Mouse (Mus musculus) left cerebral cortex, postnatal 14 days (tissue): ENCODE data around the gene Inmt. TPM values are rescaled to one million over a fixed set of nuclear protein-coding genes. Genes with fewer than 3 reads are reported as not detected.
"Not testable (repeated sequence)": the region's sequence is repeated elsewhere in the genome, so short reads cannot be mapped to it uniquely, and the experiment has no call there.

Source experiments
- DNase-seq, 2 experiments: peaks; one replicate each; pipeline ENCODE4 v3.0.0; 2021 to 2022; ENCODE audit warnings: low spot score in 2 of 2, mixed read lengths in 1 of 2
- intact Hi-C: fragments of 180-260 bp; cut with DNase I; formaldehyde crosslinking; loops from one replicate; pipeline ENCODE4 v1.15.1; 2025
- long read RNA-seq, 2 experiments: library from polyadenylated mRNA; stranded (forward); transcript quantifications; one replicate each; pipeline ENCODE4 v2.0.0; 2021
- total RNA-seq, 2 experiments: library from RNA; stranded (reverse); gene quantifications; 2 replicates each; pipeline ENCODE4 v1.2.3; 2021

Gene Inmt
- not detected for total RNA-seq
- long read RNA-seq, experiment 1, result 0 reads
- long read RNA-seq, experiment 2, result 0 reads

DNA sequence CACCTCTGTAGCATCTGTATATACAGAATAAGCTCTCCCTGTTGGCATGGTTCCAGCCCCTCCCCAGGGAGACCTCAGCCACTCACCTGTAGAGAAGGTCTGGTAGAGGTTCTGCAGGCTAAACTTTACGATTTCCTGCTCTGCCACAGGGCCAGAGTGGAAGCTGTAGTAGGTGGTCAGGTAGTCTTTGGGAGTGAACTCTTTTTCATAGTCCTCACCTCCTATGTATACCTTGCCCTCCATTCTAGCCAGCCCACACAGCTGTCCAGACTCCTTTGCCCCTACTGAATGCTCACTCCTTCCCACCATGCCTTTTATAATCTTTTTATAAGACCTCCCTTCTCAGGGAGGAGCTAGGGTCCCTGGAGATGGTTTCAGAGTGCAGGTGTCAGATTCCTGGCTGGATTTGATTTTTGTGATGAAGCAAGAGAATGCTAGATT lies at the start of gene Inmt:
Gene Inmt (minus strand): TSS at position 303 of the 441 bp plus-strand sequence.
- DNase-seq, result no peak
- intact Hi-C loops, result loop anchor here (5.0 kb wide), 1 partner anchor 257 kb away; no protein-coding TSS in a partner anchor

DNA sequence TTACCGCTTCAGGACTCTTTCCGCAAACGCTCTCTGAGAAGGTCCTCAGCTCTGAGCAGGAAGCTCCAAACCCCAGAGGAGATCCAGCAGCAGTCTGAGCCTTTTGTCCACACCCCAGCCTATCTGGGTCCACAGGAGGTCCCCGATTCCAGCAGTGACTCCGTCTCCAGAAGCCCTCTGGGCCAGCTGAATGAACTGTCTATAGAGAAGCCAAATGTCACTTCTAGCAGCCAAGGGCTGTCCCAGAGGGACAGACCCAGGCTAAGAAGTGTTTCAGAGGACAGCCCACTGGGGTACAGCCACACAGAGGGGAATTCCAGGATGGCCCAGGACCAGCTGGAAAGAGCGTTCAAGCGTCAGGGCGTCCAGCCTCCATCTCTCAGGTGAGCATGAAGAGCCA lies 49.1 kb upstream of the Inmt start:
- intact Hi-C loops, result no loop called here
- DNase-seq, result no peak

DNA sequence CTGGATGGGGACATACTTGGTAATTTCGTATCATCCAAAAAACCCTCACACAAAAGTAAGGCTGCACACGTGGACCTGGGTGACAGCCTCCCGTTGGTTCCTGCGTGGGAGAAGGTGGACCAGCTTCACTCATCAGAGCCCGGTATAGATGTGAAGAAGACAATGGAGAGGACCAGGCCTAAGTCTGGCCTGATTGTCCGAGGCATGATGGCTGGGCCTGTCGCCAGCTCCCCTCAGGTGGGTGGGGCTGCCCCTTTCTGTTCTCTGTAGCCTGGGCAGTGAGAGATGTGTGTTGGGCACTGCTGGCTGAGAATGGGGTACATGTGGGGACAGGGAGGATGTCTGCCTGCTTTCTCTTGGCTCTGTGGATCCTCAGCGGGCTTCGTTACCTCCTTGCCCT lies 43.4 kb upstream of the Inmt start:
- intact Hi-C loops, result no loop called here
- DNase-seq, result no peak

DNA sequence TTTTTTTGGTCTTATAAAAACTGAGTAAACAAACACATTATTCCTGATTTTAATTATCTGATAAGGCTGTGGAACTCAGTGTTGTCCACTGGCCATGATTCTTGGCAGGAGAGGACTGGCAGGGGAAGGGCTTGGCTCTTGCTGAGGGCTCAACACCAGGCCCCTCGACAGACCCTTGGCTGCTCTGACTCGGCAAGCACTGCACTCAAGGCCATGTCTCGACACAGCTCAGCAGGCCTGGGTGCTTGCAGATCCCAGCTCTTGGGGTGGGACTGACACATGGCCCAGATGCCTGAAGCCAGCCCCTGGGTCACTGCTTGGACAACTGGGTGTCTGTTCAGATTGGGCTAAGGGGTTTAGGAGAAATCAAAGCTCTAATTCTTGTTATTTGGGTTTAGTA lies 39.7 kb upstream of the Inmt start:
- DNase-seq, result no peak
- intact Hi-C loops, result no loop called here

DNA sequence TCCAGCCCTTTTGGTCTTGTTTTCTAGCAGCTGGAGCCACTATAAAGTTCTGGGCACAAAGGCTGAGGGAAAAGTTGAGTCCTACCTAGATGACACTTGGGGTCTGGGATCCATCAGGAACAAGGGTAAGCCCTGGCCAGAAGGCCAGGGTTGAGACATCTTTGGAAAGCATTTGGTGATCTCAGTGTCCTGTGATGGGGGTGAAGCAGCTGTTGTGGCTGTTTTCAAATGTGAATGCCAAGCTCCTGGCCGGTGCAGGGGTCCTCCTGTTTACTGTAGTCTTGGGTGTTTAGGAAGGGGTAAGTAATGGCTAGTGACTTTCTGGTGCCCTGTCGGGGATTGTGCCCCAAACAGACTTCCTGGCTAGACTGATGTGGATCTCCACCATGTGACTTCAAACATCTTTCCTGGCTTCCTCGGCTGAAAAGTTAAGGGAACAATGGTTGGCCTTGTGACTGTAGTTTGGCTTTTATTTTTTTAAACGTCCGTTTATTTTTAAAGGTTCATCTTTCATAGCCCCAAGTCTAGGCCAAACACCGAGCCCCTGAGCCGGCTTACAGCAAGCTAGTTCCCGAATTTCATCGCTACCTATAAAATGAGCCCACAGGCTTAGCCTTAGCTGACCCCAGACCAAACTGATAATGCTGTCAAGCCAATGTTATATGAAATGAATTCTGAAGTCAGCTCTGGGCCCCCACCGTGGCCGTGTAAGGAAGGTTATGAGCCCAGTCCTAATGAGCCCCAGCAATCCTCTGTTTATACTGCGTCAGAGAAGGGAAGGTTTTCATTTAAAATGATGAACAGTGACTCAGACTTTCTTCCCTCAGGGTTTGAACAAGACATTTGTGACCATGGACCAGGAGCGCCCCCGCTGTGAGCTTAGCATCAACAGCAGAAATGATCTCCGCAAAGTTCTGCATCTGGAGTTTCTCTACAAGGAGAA lies 35.9 kb upstream of the Inmt start:
- intact Hi-C loops, result no loop called here
- DNase-seq, result no peak

DNA sequence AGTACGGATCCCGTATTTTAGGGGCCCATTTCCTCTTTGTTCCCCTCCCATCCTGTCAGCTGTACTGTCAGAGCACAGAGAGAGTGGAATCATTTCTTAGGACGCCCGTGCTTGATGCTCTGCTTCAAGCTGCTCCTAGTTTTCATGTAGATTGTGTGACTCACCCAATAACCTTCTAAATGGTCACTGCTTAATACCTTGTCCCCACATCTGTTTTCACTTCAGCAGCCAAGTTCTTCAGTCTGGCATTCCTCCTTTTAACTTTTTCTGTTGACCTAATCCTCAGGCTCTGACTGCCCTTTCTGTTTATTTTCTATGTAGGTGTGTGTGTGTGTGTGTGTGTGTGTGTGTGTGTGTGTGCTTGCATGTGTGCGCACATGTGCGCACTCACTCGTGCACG lies 32.9 kb upstream of the Inmt start:
- intact Hi-C loops, result no loop called here
- no peak for DNase-seq

GRCm38 (mm10) chr6:55203931-55204330 lies 29.1 kb upstream of the Inmt start:
- DNase-seq, result no peak
- intact Hi-C loops, result no loop called here

DNA sequence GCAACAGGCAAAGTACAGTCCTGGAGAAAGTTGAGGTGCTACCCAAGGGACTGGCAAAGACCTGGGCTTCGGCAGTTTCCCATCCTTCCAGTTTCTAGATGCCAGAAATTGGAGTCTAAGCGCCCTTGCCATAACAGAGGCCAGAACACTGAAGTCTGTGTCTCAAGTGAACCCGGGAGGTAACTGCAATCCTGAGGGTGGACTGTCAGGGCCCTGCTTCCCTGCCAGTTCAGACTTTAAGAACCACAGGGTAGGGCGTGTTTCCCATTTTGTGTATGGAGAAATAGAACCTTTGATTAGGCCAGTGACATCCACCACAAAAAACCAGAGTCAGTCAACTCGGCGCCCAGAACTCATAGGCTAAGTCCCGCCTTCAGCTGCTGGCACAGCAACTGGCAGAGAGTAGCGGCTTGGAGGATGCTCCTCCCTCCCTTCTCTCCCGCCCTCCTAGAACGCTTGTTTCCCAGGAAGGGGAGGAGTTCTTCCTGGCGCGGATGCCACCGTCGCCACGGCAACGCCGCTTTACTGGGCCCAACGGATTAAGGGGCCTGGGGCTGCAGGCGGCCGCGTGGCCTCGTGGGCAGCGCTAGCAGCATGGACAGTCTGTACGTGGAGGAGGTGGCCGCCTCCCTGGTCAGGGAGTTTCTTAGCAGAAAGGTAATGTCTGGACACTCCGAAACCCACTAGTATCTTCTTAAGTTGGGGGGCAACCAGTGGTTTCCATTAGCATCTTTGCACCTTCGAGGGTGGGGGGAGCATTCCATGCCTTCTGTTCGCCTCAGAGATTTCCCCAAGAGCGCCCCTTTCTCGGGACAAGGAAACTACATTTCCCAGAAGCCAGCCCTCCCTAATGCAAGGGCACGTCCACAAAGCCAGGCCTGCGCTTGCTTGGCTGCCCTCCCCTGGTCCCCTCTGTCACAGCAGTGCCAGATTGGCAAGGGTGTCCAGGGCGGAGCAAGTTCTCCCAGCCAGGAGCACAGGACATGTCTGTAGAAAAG lies 28.4 kb upstream of the Inmt start, which contains the start of gene Mindy4:
Gene Mindy4 (plus strand): TSS at position 471 of the 998 bp plus-strand sequence.
- intact Hi-C loops, result no loop called here

GRCm38 (mm10) chr6:55199047-55199446 lies 24.2 kb upstream of the Inmt start:
- intact Hi-C loops, result no loop called here
- no peak for DNase-seq

More for the DNA sequence above, 28.4 kb upstream of the Inmt start, which contains the start of gene Mindy4:
- peak; percentile 88 to 92 for DNase-seq

- intact Hi-C loops, result no loop called here
- DNase-seq, result no peak
Observed at GRCm38 (mm10) chr6:55193171-55193570, 18.3 kb upstream of the Inmt start.

DNA sequence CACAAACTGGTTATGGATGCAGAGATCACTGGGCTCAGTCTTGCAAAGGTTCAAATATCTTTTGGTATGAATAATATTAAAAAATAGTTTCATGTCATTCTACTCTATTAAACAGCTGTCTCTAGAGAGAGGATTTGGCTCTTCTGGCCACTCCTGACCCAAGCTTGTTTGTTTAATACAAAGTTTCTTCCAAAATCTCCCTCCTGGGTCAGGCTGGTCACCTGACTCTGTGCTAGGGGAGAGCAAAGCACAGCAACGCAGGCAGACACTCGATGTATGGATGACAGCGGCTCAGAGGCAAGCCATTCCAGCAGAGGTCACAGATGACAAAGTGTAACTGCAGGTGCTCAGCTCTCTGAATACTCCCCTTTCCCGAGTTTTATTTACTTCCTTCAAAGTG lies 16.7 kb upstream of the Inmt start:
- no peak for DNase-seq
- intact Hi-C loops, result no loop called here

GRCm38 (mm10) chr6:55189406-55189805 lies 14.6 kb upstream of the Inmt start:
- no peak for DNase-seq

GRCm38 (mm10) chr6:55187827-55188226 lies 13.0 kb upstream of the Inmt start:
- DNase-seq, intact Hi-C loops: not testable (repeated sequence)

More at GRCm38 (mm10) chr6:55189406-55189805, 14.6 kb upstream of the Inmt start:
- intact Hi-C loops, result no loop called here

- DNase-seq, result no peak
- intact Hi-C loops, result no loop called here
Observed at GRCm38 (mm10) chr6:55182655-55183430, 8.0 kb upstream of the Inmt start.

DNA sequence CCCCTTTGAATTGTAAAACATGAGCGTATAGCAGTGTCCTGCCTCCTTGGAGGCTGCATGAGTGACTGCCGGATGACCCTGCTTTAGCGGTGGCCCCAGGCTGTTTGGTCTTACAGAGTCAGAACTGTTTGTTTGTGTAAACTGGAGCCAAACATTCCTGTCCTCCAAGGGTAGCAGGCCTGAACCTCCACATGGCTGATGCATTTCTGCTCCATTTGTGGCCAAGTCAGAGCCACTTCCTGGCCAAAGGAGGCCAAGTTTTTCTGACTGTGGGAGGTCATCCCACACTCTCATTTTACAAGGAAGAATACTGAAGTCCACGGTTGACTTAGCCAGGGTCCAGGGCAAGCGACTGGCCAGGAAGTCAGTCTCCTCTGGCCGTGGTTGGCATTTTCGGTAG lies 4.7 kb upstream of the Inmt start:
- intact Hi-C loops, result no loop called here
- DNase-seq, result no peak

GRCm38 (mm10) chr6:55177060-55177732 lies 2.4 kb upstream of the Inmt start:
- DNase-seq, result peak; percentile 38
- intact Hi-C loops, result no loop called here

DNA sequence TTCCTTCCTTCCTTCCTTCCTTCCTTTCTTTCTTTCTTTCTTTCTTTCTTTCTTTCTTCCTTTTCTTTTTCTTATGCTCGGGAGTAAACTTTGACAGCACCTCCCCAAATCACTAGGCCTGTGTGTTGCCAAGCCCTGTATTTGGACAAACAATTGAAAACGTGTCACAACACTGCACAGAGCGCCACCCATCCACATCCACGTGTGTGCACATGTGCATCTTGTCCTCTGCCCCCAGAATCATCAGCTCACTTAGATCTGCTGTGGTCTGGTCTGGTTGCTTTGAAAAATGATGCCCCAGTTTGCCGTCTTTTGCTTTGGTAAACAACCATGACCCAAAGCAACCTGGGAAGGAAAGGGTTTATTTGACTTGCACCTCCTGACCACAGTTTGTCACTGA lies 1.0 kb upstream of the Inmt start:
- intact Hi-C loops, result no loop called here

GRCm38 (mm10) chr6:55175456-55175855 lies 613 bp upstream of the Inmt start:
- no peak for DNase-seq
- intact Hi-C loops, result no loop called here

More for the DNA sequence above, 1.0 kb upstream of the Inmt start:
- DNase-seq, result no peak
